Mouse (Mus musculus) cerebellum, adult 2 months (tissue): Measurements from ENCODE around the gene Bpifb4.

Experiments used
- CTCF ChIP-seq: fragments of 200-500 bp; IDR thresholded peaks from 2 replicates; pipeline ENCODE4 v1.5.1; 2011; ENCODE audit warnings: low read depth, mild to moderate bottlenecking, control low read depth, low read length, moderate library complexity, borderline replicate concordance; ENCODE audit not compliant: insufficient read depth
- POLR2A ChIP-seq: fragments of 200-500 bp; IDR thresholded peaks from 2 replicates; pipeline ENCODE4 v1.6.1; 2011; ENCODE audit warnings: low read length, control low read depth, borderline replicate concordance; ENCODE audit not compliant: insufficient read depth

DNA sequence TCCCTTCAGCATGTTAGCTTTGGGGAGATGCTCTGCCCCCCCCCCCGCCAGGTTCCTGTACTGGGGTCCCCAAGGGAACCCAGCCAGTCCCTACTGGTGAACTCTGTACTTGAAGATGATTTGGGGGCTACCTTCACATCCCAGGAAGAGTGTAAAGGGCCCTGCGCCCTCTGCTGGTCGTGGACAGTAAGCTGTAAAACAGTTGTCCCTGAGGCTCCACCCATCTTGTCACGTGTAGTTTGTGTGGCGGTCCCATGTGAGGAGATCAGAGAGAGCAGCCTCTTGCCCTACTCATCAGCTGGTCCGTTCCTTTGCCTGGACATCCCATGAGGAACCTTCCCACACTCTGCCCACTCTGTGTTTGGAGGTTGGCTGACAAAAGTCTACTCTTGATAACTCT is 15.8 kb downstream of the Bpifb4 start:
- peak; percentile 51; the same call in 1 of the 2 replicates for TF ChIP-seq CTCF
- TF ChIP-seq POLR2A: no peak
